Mouse (Mus musculus): ENCODE results near the gene Adam15. TPM values are rescaled to one million over a fixed set of nuclear protein-coding genes. Genes with fewer than 3 reads are reported as not detected.

The Adam15 gene
- polyA plus RNA-seq, 1 experiment from 2014 or later = 61.5 TPM

GRCm38 (mm10) chr3:89305105-89305504 is 44.7 kb downstream of the Adam15 start:
- no peak overlapping the region for H3K27ac ChIP-seq (ENCODE audit: low read length)
- no peak for ATAC-seq (replicated peaks; ENCODE audit: extremely low read depth, insufficient read depth, low FRiP score)

GRCm38 (mm10) chr3:89304440-89304839 is 45.4 kb downstream of the Adam15 start:
- Histone ChIP-seq H3K36me3 (ENCODE audit: control insufficient read depth, insufficient read depth) (no peaks in the 10 kb centered on the region), H3K4me3 (ENCODE audit: low read length) (no peak overlapping the region), H3K4me2 (ENCODE audit: low read depth, low read length) (no peak overlapping the region), H3K27me3 (ENCODE audit: control insufficient read depth, insufficient read depth, low read length) (no peaks in the 10 kb centered on the region), H3K4me1 (ENCODE audit: control insufficient read depth, insufficient read depth, low read length) (peaks cover 4% of the 10 kb centered on the region; the same call in 1 of the 2 replicates), H3K27ac (ENCODE audit: low read length) (no peak overlapping the region), H3K9ac (ENCODE audit: low read length) (no peak overlapping the region), H3K9me3 (replicated peaks; ENCODE audit: control insufficient read depth, low read length) (no peaks in the 10 kb centered on the region)
- WGBS = 53% methylated on average over 6 of the region's 6 CpGs
- ATAC-seq (replicated peaks; ENCODE audit: extremely low read depth, insufficient read depth, low FRiP score) = no peak

More at GRCm38 (mm10) chr3:89305105-89305504, 44.7 kb downstream of the Adam15 start:
- peaks cover under 1% of the 10 kb centered on the region; the same call in 1 of the 2 replicates for H3K4me1 ChIP-seq (ENCODE audit: control insufficient read depth, insufficient read depth, low read length)
- no peak overlapping the region for H3K9ac ChIP-seq (ENCODE audit: low read length)
- 73% methylated on average over 4 of the region's 4 CpGs for WGBS
- H3K36me3 ChIP-seq (ENCODE audit: control insufficient read depth, insufficient read depth) = no peaks in the 10 kb centered on the region
- no peak overlapping the region for H3K4me3 ChIP-seq (ENCODE audit: low read length)
- no peaks in the 10 kb centered on the region for H3K9me3 ChIP-seq (replicated peaks; ENCODE audit: control insufficient read depth, low read length)
- H3K27me3 ChIP-seq (ENCODE audit: control insufficient read depth, insufficient read depth, low read length) = no peaks in the 10 kb centered on the region
- H3K4me2 ChIP-seq (ENCODE audit: low read depth, low read length) = no peak overlapping the region

- no peak overlapping the region for H3K4me2 ChIP-seq (ENCODE audit: low read depth, low read length)
- no peak overlapping the region for H3K4me3 ChIP-seq (ENCODE audit: low read length)
- H3K36me3 ChIP-seq (ENCODE audit: control insufficient read depth, insufficient read depth) = no peaks in the 10 kb centered on the region
- no peaks in the 10 kb centered on the region; the same call in 1 of the 2 replicates for H3K27me3 ChIP-seq (ENCODE audit: control insufficient read depth, insufficient read depth, low read length)
- peaks cover 5% of the 10 kb centered on the region; the same call in 1 of the 2 replicates for H3K4me1 ChIP-seq (ENCODE audit: control insufficient read depth, insufficient read depth, low read length)
- no peak for ATAC-seq (replicated peaks; ENCODE audit: extremely low read depth, insufficient read depth, low FRiP score)
- WGBS = 57% methylated on average over 2 of the region's 2 CpGs
- no peak overlapping the region for H3K27ac ChIP-seq (ENCODE audit: low read length)
- no peak overlapping the region for H3K9ac ChIP-seq (ENCODE audit: low read length)
- H3K9me3 ChIP-seq (replicated peaks; ENCODE audit: control insufficient read depth, low read length) = no peaks in the 10 kb centered on the region
These were observed 49.3 kb downstream of the Adam15 start for GRCm38 (mm10) chr3:89300514-89300913.

GRCm38 (mm10) chr3:89300071-89300470 is 49.7 kb downstream of the Adam15 start:
- peaks cover 5% of the 10 kb centered on the region; the same call in 1 of the 2 replicates for H3K4me1 ChIP-seq (ENCODE audit: control insufficient read depth, insufficient read depth, low read length)
- no peak overlapping the region; the same call in 1 of the 2 replicates for H3K9ac ChIP-seq (ENCODE audit: low read length)
- no peaks in the 10 kb centered on the region for H3K36me3 ChIP-seq (ENCODE audit: control insufficient read depth, insufficient read depth)
- ATAC-seq (replicated peaks; ENCODE audit: extremely low read depth, insufficient read depth, low FRiP score) = no peak
- peak overlapping the region; percentile 56 for H3K4me2 ChIP-seq (ENCODE audit: low read depth, low read length)
- no peak overlapping the region for H3K27ac ChIP-seq (ENCODE audit: low read length)
- 55% methylated on average over 1 of the region's 1 CpGs for whole genome bisulfite sequencing
- H3K4me3 ChIP-seq (ENCODE audit: low read length) = peak overlapping the region; percentile 24
- H3K9me3 ChIP-seq (replicated peaks; ENCODE audit: control insufficient read depth, low read length) = no peaks in the 10 kb centered on the region
- no peaks in the 10 kb centered on the region; the same call in 1 of the 2 replicates for H3K27me3 ChIP-seq (ENCODE audit: control insufficient read depth, insufficient read depth, low read length)

GRCm38 (mm10) chr3:89299499-89299898 is 50.3 kb downstream of the Adam15 start:
- H3K4me3 ChIP-seq (ENCODE audit: low read length) = peak overlapping the region; percentile 24
- H3K9ac ChIP-seq (ENCODE audit: low read length) = peak overlapping the region; percentile 3; the same call in 1 of the 2 replicates
- peaks cover 5% of the 10 kb centered on the region; the same call in 1 of the 2 replicates for H3K4me1 ChIP-seq (ENCODE audit: control insufficient read depth, insufficient read depth, low read length)
- H3K27me3 ChIP-seq (ENCODE audit: control insufficient read depth, insufficient read depth, low read length) = no peaks in the 10 kb centered on the region; the same call in 1 of the 2 replicates
- no peak overlapping the region for H3K27ac ChIP-seq (ENCODE audit: low read length)
- H3K4me2 ChIP-seq (ENCODE audit: low read depth, low read length) = peak overlapping the region; percentile 56
- H3K9me3 ChIP-seq (replicated peaks; ENCODE audit: control insufficient read depth, low read length) = no peaks in the 10 kb centered on the region
- 2% methylated on average over 14 of the region's 14 CpGs for WGBS
- H3K36me3 ChIP-seq (ENCODE audit: control insufficient read depth, insufficient read depth) = no peaks in the 10 kb centered on the region
- peak; percentile 54; the same call in 1 of the 2 replicates for ATAC-seq (replicated peaks; ENCODE audit: extremely low read depth, insufficient read depth, low FRiP score)

GRCm38 (mm10) chr3:89298908-89299307 is 50.9 kb downstream of the Adam15 start:
- peaks cover 5% of the 10 kb centered on the region; the same call in 1 of the 2 replicates for H3K4me1 ChIP-seq (ENCODE audit: control insufficient read depth, insufficient read depth, low read length)
- H3K27me3 ChIP-seq (ENCODE audit: control insufficient read depth, insufficient read depth, low read length) = no peaks in the 10 kb centered on the region; the same call in 1 of the 2 replicates
- no peaks in the 10 kb centered on the region for H3K9me3 ChIP-seq (replicated peaks; ENCODE audit: control insufficient read depth, low read length)
- H3K4me3 ChIP-seq (ENCODE audit: low read length) = no peak overlapping the region
- H3K27ac ChIP-seq (ENCODE audit: low read length) = no peak overlapping the region
- H3K4me2 ChIP-seq (ENCODE audit: low read depth, low read length) = no peak overlapping the region
- H3K36me3 ChIP-seq (ENCODE audit: control insufficient read depth, insufficient read depth) = no peaks in the 10 kb centered on the region
- ATAC-seq (replicated peaks; ENCODE audit: extremely low read depth, insufficient read depth, low FRiP score) = no peak
- 77% methylated on average over 6 of the region's 6 CpGs for WGBS
- H3K9ac ChIP-seq (ENCODE audit: low read length) = no peak overlapping the region

- no peak for ATAC-seq (replicated peaks; ENCODE audit: extremely low read depth, insufficient read depth, low FRiP score)
- no peak overlapping the region for H3K4me2 ChIP-seq (ENCODE audit: low read depth, low read length)
- H3K9ac ChIP-seq (ENCODE audit: low read length) = no peak overlapping the region
- H3K36me3 ChIP-seq (ENCODE audit: control insufficient read depth, insufficient read depth) = no peaks in the 10 kb centered on the region
- no peak overlapping the region for H3K4me3 ChIP-seq (ENCODE audit: low read length)
- WGBS = 66% methylated on average over 11 of the region's 11 CpGs
- H3K4me1 ChIP-seq (ENCODE audit: control insufficient read depth, insufficient read depth, low read length) = peaks cover 5% of the 10 kb centered on the region; the same call in 1 of the 2 replicates
- no peaks in the 10 kb centered on the region; the same call in 1 of the 2 replicates for H3K27me3 ChIP-seq (ENCODE audit: control insufficient read depth, insufficient read depth, low read length)
- no peak overlapping the region for H3K27ac ChIP-seq (ENCODE audit: low read length)
- H3K9me3 ChIP-seq (replicated peaks; ENCODE audit: control insufficient read depth, low read length) = no peaks in the 10 kb centered on the region
These were observed 52.9 kb downstream of the Adam15 start for GRCm38 (mm10) chr3:89296761-89297396.

GRCm38 (mm10) chr3:89295685-89296230 is 54.0 kb downstream of the Adam15 start:
- Histone ChIP-seq H3K9me3 (replicated peaks; ENCODE audit: control insufficient read depth, low read length) (no peaks in the 10 kb centered on the region), H3K9ac (ENCODE audit: low read length) (no peak overlapping the region), H3K27me3 (ENCODE audit: control insufficient read depth, insufficient read depth, low read length) (no peaks in the 10 kb centered on the region; the same call in 1 of the 2 replicates), H3K4me2 (ENCODE audit: low read depth, low read length) (no peak overlapping the region), H3K36me3 (ENCODE audit: control insufficient read depth, insufficient read depth) (no peaks in the 10 kb centered on the region), H3K27ac (ENCODE audit: low read length) (no peak overlapping the region), H3K4me3 (ENCODE audit: low read length) (no peak overlapping the region), H3K4me1 (ENCODE audit: control insufficient read depth, insufficient read depth, low read length) (peaks cover 5% of the 10 kb centered on the region; the same call in 1 of the 2 replicates)
- WGBS = 69% methylated on average over 8 of the region's 8 CpGs
- no peak for ATAC-seq (replicated peaks; ENCODE audit: extremely low read depth, insufficient read depth, low FRiP score)

- Histone ChIP-seq H3K9ac (ENCODE audit: low read length) (no peak overlapping the region), H3K4me3 (ENCODE audit: low read length) (no peak overlapping the region), H3K27me3 (ENCODE audit: control insufficient read depth, insufficient read depth, low read length) (no peaks in the 10 kb centered on the region; the same call in 1 of the 2 replicates), H3K27ac (ENCODE audit: low read length) (no peak overlapping the region), H3K9me3 (replicated peaks; ENCODE audit: control insufficient read depth, low read length) (no peaks in the 10 kb centered on the region), H3K4me1 (ENCODE audit: control insufficient read depth, insufficient read depth, low read length) (no peaks in the 10 kb centered on the region), H3K36me3 (ENCODE audit: control insufficient read depth, insufficient read depth) (no peaks in the 10 kb centered on the region), H3K4me2 (ENCODE audit: low read depth, low read length) (no peak overlapping the region)
- no peak for ATAC-seq (replicated peaks; ENCODE audit: extremely low read depth, insufficient read depth, low FRiP score)
- 74% methylated on average over 5 of the region's 5 CpGs for WGBS
These were observed 55.6 kb downstream of the Adam15 start for GRCm38 (mm10) chr3:89294195-89294594.
